Mouse (Mus musculus) forebrain, embryonic 16.5 days (tissue): ENCODE measurements around the gene Ppp1r9a. TPM values are rescaled to one million over a fixed set of nuclear protein-coding genes. Genes with fewer than 3 reads are reported as not detected.

ENCODE experiments used
- ATAC-seq: fragments of 200-750 bp; cut with Nextera tagmentation; 2 replicates; pipeline ENCODE4 v1.8.0; 2017; ENCODE audit warnings: mild to moderate bottlenecking, moderate library complexity
- H3K27ac ChIP-seq: fragments of 300-500 bp; sonication (generic); 2 replicates; pipeline ENCODE4 v1.5.1; 2014; ENCODE audit warnings: low read length, control low read depth
- H3K27me3 ChIP-seq: fragments of 300-500 bp; sonication (generic); replicated peaks from 2 replicates; pipeline ENCODE4 v1.6.1; 2014; ENCODE audit warnings: low read length; ENCODE audit not compliant: control insufficient read depth, insufficient read depth
- H3K36me3 ChIP-seq: fragments of 300-500 bp; sonication (generic); 2 replicates; pipeline ENCODE4 v1.6.1; 2014; ENCODE audit not compliant: control insufficient read depth, insufficient read depth
- H3K4me1 ChIP-seq: fragments of 300-500 bp; sonication (generic); replicated peaks from 2 replicates; pipeline ENCODE4 v1.6.1; 2014; ENCODE audit warnings: low read length; ENCODE audit not compliant: control insufficient read depth, insufficient read depth
- H3K4me2 ChIP-seq: fragments of 300-500 bp; sonication (generic); 2 replicates; pipeline ENCODE4 v1.6.1; 2014; ENCODE audit warnings: mild to moderate bottlenecking, low read length, control low read depth
- H3K4me3 ChIP-seq: fragments of 300-500 bp; sonication (generic); replicated peaks from 2 replicates; pipeline ENCODE4 v1.5.1; 2014; ENCODE audit warnings: mild to moderate bottlenecking, low read length, control low read depth
- H3K9ac ChIP-seq: fragments of 300-500 bp; sonication (generic); replicated peaks from 2 replicates; pipeline ENCODE4 v1.6.1; 2014; ENCODE audit warnings: low read depth, low read length, control low read depth
- H3K9me3 ChIP-seq: fragments of 300-500 bp; sonication (generic); 2 replicates; pipeline ENCODE4 v1.6.1; 2016; ENCODE audit warnings: low read length; ENCODE audit not compliant: control insufficient read depth
- WGBS: fragments of 180-500 bp; shearing (Covaris S2); extraction: QIAGEN DNeasy Blood & Tissue Kit; methylation state at CpG from one replicate; pipeline ENCODE4 v1.1.7; 2014; 5-methylcytosine and 5-hydroxymethylcytosine counted together
- polyA plus RNA-seq: library from polyadenylated mRNA; unstranded; fragments of >200 nt; fragmentation: Nextera tagmentation; extraction: Ambion mirVana; gene quantifications from 2 replicates; pipeline ENCODE4 v1.2.1, GENCODE M21; 2015

The Ppp1r9a gene
- polyA plus RNA-seq, 1 experiment from 2014 or later, result 41.7 TPM

- Histone ChIP-seq H3K36me3 (peaks cover 17% of the 10 kb centered on the region), H3K4me3 (no peak overlapping the region), H3K4me1 (no peaks in the 10 kb centered on the region), H3K9me3 (no peaks in the 10 kb centered on the region), H3K27me3 (no peaks in the 10 kb centered on the region), H3K27ac (no peak overlapping the region), H3K9ac (no peak overlapping the region), H3K4me2 (no peak overlapping the region)
- WGBS, result 85% methylated on average over 6 of the region's 6 CpGs
- no peak for ATAC-seq
Observed at GRCm38 (mm10) chr6:5156541-5157425, 254.1 kb downstream of the Ppp1r9a start.

- Histone ChIP-seq H3K9ac (no peak overlapping the region), H3K36me3 (peaks cover 13% of the 10 kb centered on the region), H3K27me3 (no peaks in the 10 kb centered on the region), H3K4me1 (no peaks in the 10 kb centered on the region), H3K27ac (no peak overlapping the region), H3K9me3 (no peaks in the 10 kb centered on the region), H3K4me3 (no peak overlapping the region), H3K4me2 (no peak overlapping the region)
- no peak for ATAC-seq
- 86% methylated on average over 7 of the region's 7 CpGs for WGBS
Observed at GRCm38 (mm10) chr6:5159385-5159791, 256.7 kb downstream of the Ppp1r9a start.

GRCm38 (mm10) chr6:5162052-5162451 lies 259.3 kb downstream of the Ppp1r9a start:
- no peaks in the 10 kb centered on the region for H3K27me3 ChIP-seq
- H3K27ac ChIP-seq, result no peak overlapping the region
- peaks cover 10% of the 10 kb centered on the region for H3K36me3 ChIP-seq
- WGBS, result 87% methylated on average over 6 of the region's 6 CpGs
- ATAC-seq, result no peak
- H3K9ac ChIP-seq, result no peak overlapping the region
- no peaks in the 10 kb centered on the region for H3K9me3 ChIP-seq
- H3K4me3 ChIP-seq, result no peak overlapping the region
- peaks cover 7% of the 10 kb centered on the region for H3K4me1 ChIP-seq
- no peak overlapping the region for H3K4me2 ChIP-seq

GRCm38 (mm10) chr6:5163507-5164144 lies 260.9 kb downstream of the Ppp1r9a start:
- ATAC-seq, result no peak
- Histone ChIP-seq H3K9ac (no peak overlapping the region), H3K27me3 (no peaks in the 10 kb centered on the region), H3K4me1 (peaks cover 11% of the 10 kb centered on the region), H3K36me3 (peaks cover 10% of the 10 kb centered on the region), H3K4me3 (no peak overlapping the region), H3K27ac (no peak overlapping the region), H3K9me3 (no peaks in the 10 kb centered on the region), H3K4me2 (no peak overlapping the region)
- WGBS, result 98% methylated on average over 14 of the region's 14 CpGs

- no peak overlapping the region for H3K27ac ChIP-seq
- 36% methylated on average over 9 of the region's 9 CpGs for WGBS
- H3K4me3 ChIP-seq, result no peak overlapping the region
- no peak overlapping the region for H3K4me2 ChIP-seq
- H3K9me3 ChIP-seq, result no peaks in the 10 kb centered on the region
- no peak for ATAC-seq
- H3K27me3 ChIP-seq, result no peaks in the 10 kb centered on the region
- peaks cover 11% of the 10 kb centered on the region for H3K4me1 ChIP-seq
- H3K9ac ChIP-seq, result no peak overlapping the region
- H3K36me3 ChIP-seq, result peaks cover under 1% of the 10 kb centered on the region; the same call in 1 of the 2 replicates
Observed at GRCm38 (mm10) chr6:5164855-5165254, 262.1 kb downstream of the Ppp1r9a start.

- Histone ChIP-seq H3K9ac (no peak overlapping the region), H3K9me3 (no peaks in the 10 kb centered on the region), H3K27ac (no peak overlapping the region), H3K4me2 (peak overlapping the region; percentile 20), H3K27me3 (no peaks in the 10 kb centered on the region), H3K36me3 (no peaks in the 10 kb centered on the region), H3K4me3 (0 out of 2 replicates have a peak overlapping the region, but pooled peaks have one; percentile 1), H3K4me1 (peaks cover 11% of the 10 kb centered on the region)
- WGBS, result 36% methylated on average over 14 of the region's 14 CpGs
- peak; percentile 50 for ATAC-seq
Observed at GRCm38 (mm10) chr6:5167051-5167677, 264.4 kb downstream of the Ppp1r9a start.

- peak; percentile 35; the same call in 1 of the 2 replicates for ATAC-seq
- Histone ChIP-seq H3K27me3 (no peaks in the 10 kb centered on the region), H3K4me3 (no peak overlapping the region), H3K4me1 (peaks cover 11% of the 10 kb centered on the region), H3K9ac (no peak overlapping the region), H3K4me2 (no peak overlapping the region), H3K9me3 (no peaks in the 10 kb centered on the region), H3K36me3 (no peaks in the 10 kb centered on the region), H3K27ac (no peak overlapping the region)
- 40% methylated on average over 9 of the region's 9 CpGs for WGBS
Observed at GRCm38 (mm10) chr6:5168158-5168557, 265.4 kb downstream of the Ppp1r9a start.

- Histone ChIP-seq H3K4me2 (no peak overlapping the region), H3K4me3 (no peak overlapping the region), H3K36me3 (no peaks in the 10 kb centered on the region), H3K4me1 (peaks cover 5% of the 10 kb centered on the region), H3K9me3 (no peaks in the 10 kb centered on the region), H3K9ac (no peak overlapping the region), H3K27ac (no peak overlapping the region), H3K27me3 (no peaks in the 10 kb centered on the region)
- WGBS, result 91% methylated on average over 4 of the region's 4 CpGs
- no peak for ATAC-seq
Observed at GRCm38 (mm10) chr6:5171418-5171817, 268.7 kb downstream of the Ppp1r9a start.

GRCm38 (mm10) chr6:5172571-5172970 lies 269.9 kb downstream of the Ppp1r9a start:
- Histone ChIP-seq H3K9me3 (no peaks in the 10 kb centered on the region), H3K4me3 (no peak overlapping the region), H3K4me2 (no peak overlapping the region), H3K27me3 (no peaks in the 10 kb centered on the region), H3K9ac (no peak overlapping the region), H3K4me1 (no peaks in the 10 kb centered on the region; the same call in 1 of the 2 replicates), H3K27ac (no peak overlapping the region), H3K36me3 (no peaks in the 10 kb centered on the region)
- no peak for ATAC-seq
- 80% methylated on average over 9 of the region's 9 CpGs for WGBS
